Mouse (Mus musculus) cerebellum, adult 11 months (tissue): ENCODE measurements around the gene Prrg1.
"Not testable (repeated sequence)": the region's sequence is repeated elsewhere in the genome, so short reads cannot be mapped to it uniquely, and the experiment has no call there.

Experiments used
- DNase-seq: peaks from one replicate; pipeline ENCODE4 v3.0.0; 2022

Gene Prrg1

GRCm38 (mm10) chrX:78583202-78584004 lies at the start of gene Prrg1:
TSS of gene Prrg1 (minus strand) at chrX:78583896.
- peak; percentile 1 for DNase-seq

GRCm38 (mm10) chrX:78605814-78606213 lies 22.1 kb upstream of the Prrg1 start:
- no peak for DNase-seq

- DNase-seq: no peak
Measured at GRCm38 (mm10) chrX:78593138-78593537, 9.4 kb upstream of the Prrg1 start.

GRCm38 (mm10) chrX:78582854-78583201 lies 868 bp downstream of the Prrg1 start:
- DNase-seq: no peak

GRCm38 (mm10) chrX:78563451-78563850 lies 20.2 kb downstream of the Prrg1 start:
- no peak for DNase-seq

GRCm38 (mm10) chrX:78553399-78553798 lies 30.3 kb downstream of the Prrg1 start:
- DNase-seq: no peak

GRCm38 (mm10) chrX:78552704-78553103 lies 31.0 kb downstream of the Prrg1 start:
- DNase-seq: no peak

GRCm38 (mm10) chrX:78547696-78548095 lies 36.0 kb downstream of the Prrg1 start:
- DNase-seq: no peak

- DNase-seq: no peak
Measured at GRCm38 (mm10) chrX:78539734-78540133, 44.0 kb downstream of the Prrg1 start.

GRCm38 (mm10) chrX:78538632-78539316 lies 44.9 kb downstream of the Prrg1 start:
- no peak for DNase-seq

- no peak for DNase-seq
Measured at GRCm38 (mm10) chrX:78518301-78518700, 65.4 kb downstream of the Prrg1 start.

GRCm38 (mm10) chrX:78482987-78483386 lies 100.7 kb downstream of the Prrg1 start:
- no peak for DNase-seq

GRCm38 (mm10) chrX:78479710-78480109 lies 104.0 kb downstream of the Prrg1 start:
- DNase-seq: no peak

GRCm38 (mm10) chrX:78434357-78434756 lies 149.3 kb downstream of the Prrg1 start:
- no peak for DNase-seq

GRCm38 (mm10) chrX:78403346-78403745 lies 180.3 kb downstream of the Prrg1 start:
- not testable (repeated sequence) for DNase-seq
